Mouse (Mus musculus) bone marrow, adult 2 months (tissue): ENCODE results near the gene Tmtc4.

Source experiments
- CTCF ChIP-seq: fragments of 200-500 bp; IDR thresholded peaks from 2 replicates; pipeline ENCODE4 v1.5.1; 2011; ENCODE audit warnings: low read length, control low read depth; ENCODE audit not compliant: control insufficient read depth, insufficient read depth
- POLR2A ChIP-seq: fragments of 200-500 bp; IDR thresholded peaks from 2 replicates; pipeline ENCODE4 v1.6.1; 2011; ENCODE audit warnings: low read depth, mild to moderate bottlenecking, control low read depth, low read length, borderline replicate concordance; ENCODE audit not compliant: control insufficient read depth

DNA sequence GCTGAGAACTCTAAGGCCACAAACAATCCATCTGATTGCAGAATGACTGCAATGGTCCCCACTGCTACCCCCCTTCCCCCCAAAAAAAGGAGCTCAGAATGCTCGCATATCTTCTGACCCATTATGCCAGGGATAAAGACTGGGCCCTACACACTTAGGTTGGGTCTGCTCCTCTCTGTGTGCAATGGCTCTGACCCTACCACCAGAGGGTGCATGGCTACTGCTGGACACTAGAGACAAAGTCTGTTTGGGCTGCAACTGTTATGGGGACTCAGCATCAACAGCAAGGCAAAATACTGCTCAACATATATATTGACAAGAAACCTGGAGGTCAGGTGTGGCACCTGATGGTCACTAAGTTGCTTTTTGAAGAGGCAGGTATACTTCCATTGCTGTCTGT, 32.9 kb downstream of the Tmtc4 start:
- TF ChIP-seq POLR2A (no peak), CTCF (peak; percentile 14; the same call in 1 of the 2 replicates)
